Mouse (Mus musculus): ENCODE results near the gene Uhrf1. TPM values are rescaled to one million over a fixed set of nuclear protein-coding genes. Genes with fewer than 3 reads are reported as not detected.

The Uhrf1 gene
- total and polyA plus RNA-seq, 3 experiments = 115 to 201 (median 133) TPM

DNA sequence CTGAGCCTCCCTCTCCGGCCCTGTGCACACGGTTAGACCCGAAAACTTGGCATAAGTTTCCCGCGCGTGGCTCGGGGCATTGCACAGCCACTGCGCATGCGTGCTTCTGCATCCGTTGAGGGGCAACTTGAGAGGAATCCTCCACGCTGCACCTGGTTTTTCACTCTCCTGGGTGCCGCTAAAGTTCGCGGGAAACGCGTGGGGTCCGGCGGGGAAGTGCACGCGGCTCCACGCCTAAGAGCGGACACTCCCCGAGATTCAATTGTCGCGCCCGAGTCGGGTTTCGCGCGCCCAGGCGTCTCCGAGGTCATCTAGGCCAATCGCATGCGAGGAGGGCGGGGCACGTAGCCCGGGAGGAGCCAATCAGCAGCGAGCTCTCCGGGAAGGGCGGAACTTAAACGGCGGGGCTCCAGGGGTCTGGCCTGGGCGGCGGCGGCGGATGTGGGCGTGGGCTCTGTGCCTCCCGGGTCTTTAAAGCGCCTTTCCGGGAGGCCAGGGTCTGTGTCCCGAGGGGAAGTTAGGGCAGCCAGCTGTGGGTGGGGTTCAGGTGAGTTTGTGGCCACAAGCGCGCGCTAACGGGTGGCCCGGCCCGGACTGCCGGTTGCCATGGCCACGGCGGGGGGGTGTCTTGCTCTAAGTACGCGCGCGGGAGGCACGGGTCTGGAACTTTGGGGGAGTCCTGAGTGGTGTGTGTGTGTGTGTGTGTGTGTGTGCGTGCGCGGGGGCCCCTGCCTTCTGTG lies 896 bp downstream of the Uhrf1 start (continued):
- no peak for TF ChIP-seq MAFK (IDR thresholded peaks at IDR 0.05; ENCODE audit: borderline replicate concordance, low read depth, low read length)
- TF ChIP-seq SMC3 (IDR thresholded peaks at IDR 0.05; ENCODE audit: low read depth, low read length) = no peak
- no peak for TF ChIP-seq MEF2A (IDR thresholded peaks at IDR 0.05; ENCODE audit: extremely low read depth, insufficient replicate concordance, low read depth, low read length, poor library complexity, severe bottlenecking)

DNA sequence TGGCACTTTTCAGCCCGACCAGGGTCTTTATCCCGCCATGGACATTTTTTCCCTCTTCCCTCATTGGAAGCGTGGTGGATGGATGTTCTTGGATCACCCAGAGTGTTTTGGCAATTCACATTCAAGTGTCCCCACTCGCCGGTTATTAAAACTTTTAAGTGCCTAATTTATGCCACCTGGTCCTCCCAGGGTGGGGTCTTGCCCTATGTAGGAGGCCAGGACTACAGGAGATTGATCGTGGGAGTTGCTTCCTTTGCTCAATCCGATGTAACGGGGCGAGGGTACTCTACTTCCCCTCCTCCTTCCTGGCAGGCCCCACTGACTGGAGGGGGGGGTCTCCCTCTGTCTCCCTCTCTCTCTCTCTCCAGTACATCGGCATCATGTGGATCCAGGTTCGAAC lies 1.6 kb downstream of the Uhrf1 start:
- Histone ChIP-seq H3K36me3 (ENCODE audit: control insufficient read depth in 1 of 2, insufficient read depth in 2 of 2, low read length in 2 of 2) (peaks cover 2 to 9% of the 10 kb centered on the region in 2 experiments), H3K9ac (ENCODE audit: control insufficient read depth, low read depth, low read length, poor library complexity, severe bottlenecking) (peak overlapping the region; percentile 85), H3K9me3 (replicated peaks; ENCODE audit: insufficient read depth, low read length) (no peaks in the 10 kb centered on the region), H3K27ac (ENCODE audit: control insufficient read depth, low read depth, low read length) (peak overlapping the region; percentile 44), H3K79me2 (ENCODE audit: control insufficient read depth, insufficient read depth, low read length, poor library complexity) (peaks cover 39% of the 10 kb centered on the region), H3K27me3 (ENCODE audit: control insufficient read depth in 1 of 2, insufficient read depth in 2 of 2, low read length in 2 of 2) (no peaks in the 10 kb centered on the region), H3K4me3 (ENCODE audit: control insufficient read depth in 1 of 2, insufficient read depth in 1 of 2, low read depth in 2 of 2, low read length in 2 of 2) (peak overlapping the region; percentile 46 to 83), H3K4me1 (ENCODE audit: control insufficient read depth in 1 of 2, insufficient read depth in 2 of 2, low read length in 2 of 2) (peaks cover 0 to 15% of the 10 kb centered on the region in 2 experiments; a peak in 2 of 4 replicates)
- DNase-seq (ENCODE audit: low read depth, low spot score) = peak; percentile 23
- no peak for TF ChIP-seq SMC3 (IDR thresholded peaks at IDR 0.05; ENCODE audit: low read depth, low read length)
- TF ChIP-seq E2F4 (IDR thresholded peaks at IDR 0.05; ENCODE audit: borderline replicate concordance, low read depth, low read length) = no peak
- TF ChIP-seq CHD1 (IDR thresholded peaks at IDR 0.05; ENCODE audit: low read depth, low read length) = no peak
- TF ChIP-seq ETS1 (IDR thresholded peaks at IDR 0.05; ENCODE audit: low read depth, low read length) = no peak
- no peak for TF ChIP-seq MYB (IDR thresholded peaks at IDR 0.05; ENCODE audit: low read depth, low read length)
- no peak for TF ChIP-seq POLR2AphosphoS5 (IDR thresholded peaks at IDR 0.05; ENCODE audit: borderline replicate concordance, low read depth, low read length)
- TF ChIP-seq TCF12 (IDR thresholded peaks at IDR 0.05; ENCODE audit: low read depth, low read length) = no peak
- no peak for TF ChIP-seq USF2 (IDR thresholded peaks at IDR 0.05; ENCODE audit: borderline replicate concordance in 1 of 2, insufficient read depth in 1 of 2, low read depth in 1 of 2, low read length in 2 of 2)
- no peak for TF ChIP-seq TAL1 (IDR thresholded peaks at IDR 0.05; ENCODE audit: low read length)
- TF ChIP-seq POLR2A (IDR thresholded peaks at IDR 0.05; ENCODE audit: control insufficient read depth in 1 of 2, insufficient read depth in 1 of 2, low read depth in 1 of 2, low read length in 2 of 2, poor library complexity in 1 of 2) = no peak

DNA sequence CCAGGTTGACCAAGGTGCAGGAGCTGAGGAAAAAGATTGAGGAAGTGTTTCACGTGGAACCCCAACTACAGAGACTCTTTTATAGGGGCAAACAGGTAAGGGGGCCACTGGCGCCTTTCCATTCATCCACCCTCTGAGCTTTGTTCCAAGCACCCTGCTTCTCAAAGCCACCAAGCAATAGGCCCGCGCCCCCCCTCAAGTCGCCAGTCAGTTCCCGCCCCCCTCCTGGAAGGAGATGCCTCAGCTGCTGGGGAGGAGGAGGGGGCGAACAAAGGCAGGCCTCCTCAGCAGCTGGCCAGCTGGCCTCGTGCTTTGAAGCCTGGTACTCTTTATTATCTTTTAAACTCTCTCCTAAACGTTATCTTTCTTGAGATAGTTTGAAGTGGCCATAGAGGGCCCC lies 2.0 kb downstream of the Uhrf1 start:
- H3K9ac ChIP-seq (ENCODE audit: control insufficient read depth, low read depth, low read length, poor library complexity, severe bottlenecking) = peak overlapping the region; percentile 85
- no peaks in the 10 kb centered on the region for H3K9me3 ChIP-seq (replicated peaks; ENCODE audit: insufficient read depth, low read length)
- DNase-seq (ENCODE audit: low read depth, low spot score) = no peak
- peaks cover 2 to 9% of the 10 kb centered on the region in 2 experiments for H3K36me3 ChIP-seq (ENCODE audit: control insufficient read depth in 1 of 2, insufficient read depth in 2 of 2, low read length in 2 of 2)
- H3K4me1 ChIP-seq (ENCODE audit: control insufficient read depth in 1 of 2, insufficient read depth in 2 of 2, low read length in 2 of 2) = peaks cover 0 to 15% of the 10 kb centered on the region in 2 experiments; a peak in 2 of 4 replicates
- H3K27ac ChIP-seq (ENCODE audit: control insufficient read depth, low read depth, low read length) = no peak overlapping the region
- no peaks in the 10 kb centered on the region for H3K27me3 ChIP-seq (ENCODE audit: control insufficient read depth in 1 of 2, insufficient read depth in 2 of 2, low read length in 2 of 2)
- H3K79me2 ChIP-seq (ENCODE audit: control insufficient read depth, insufficient read depth, low read length, poor library complexity) = peaks cover 39% of the 10 kb centered on the region
- TF ChIP-seq TBP (IDR thresholded peaks at IDR 0.05; ENCODE audit: low read depth, low read length) = no peak
- TF ChIP-seq SMC3 (IDR thresholded peaks at IDR 0.05; ENCODE audit: low read depth, low read length) = no peak
- no peak for TF ChIP-seq CHD1 (IDR thresholded peaks at IDR 0.05; ENCODE audit: low read depth, low read length)
- TF ChIP-seq SIN3A (IDR thresholded peaks at IDR 0.05; ENCODE audit: low read length) = 0 out of 2 replicates have a peak, but pooled peaks have one; percentile 23
- no peak for TF ChIP-seq USF1 (IDR thresholded peaks at IDR 0.05; ENCODE audit: low read depth, low read length)
- no peak for TF ChIP-seq MEF2A (IDR thresholded peaks at IDR 0.05; ENCODE audit: extremely low read depth, insufficient replicate concordance, low read depth, low read length, poor library complexity, severe bottlenecking)
- no peak for TF ChIP-seq ZMIZ1 (IDR thresholded peaks at IDR 0.05; ENCODE audit: low read depth, low read length)
- 0 out of 2 replicates have a peak, but pooled peaks have one; percentile 27 for TF ChIP-seq MXI1 (IDR thresholded peaks at IDR 0.05; ENCODE audit: low read depth, low read length)
- no peak for TF ChIP-seq E2F4 (IDR thresholded peaks at IDR 0.05; ENCODE audit: borderline replicate concordance, low read depth, low read length)
- no peak for TF ChIP-seq CHD2 (IDR thresholded peaks at IDR 0.05; ENCODE audit: low read length)
- no peak for TF ChIP-seq ZC3H11A (IDR thresholded peaks at IDR 0.05; ENCODE audit: low read depth, low read length)
- no peak for TF ChIP-seq ZNF384 (IDR thresholded peaks at IDR 0.05; ENCODE audit: low read depth, low read length)
- TF ChIP-seq MYC (IDR thresholded peaks at IDR 0.05; ENCODE audit: low read depth, low read length) = no peak
- no peak for TF ChIP-seq TAL1 (IDR thresholded peaks at IDR 0.05; ENCODE audit: low read length)
- TF ChIP-seq MAZ (IDR thresholded peaks at IDR 0.05; ENCODE audit: low read depth, low read length) = no peak
- no peak for TF ChIP-seq POLR2AphosphoS2 (IDR thresholded peaks at IDR 0.05; ENCODE audit: low read length)
- no peak for TF ChIP-seq MAX (IDR thresholded peaks at IDR 0.05; ENCODE audit: low read length)
- peak overlapping the region in 1 of 2 experiments; percentile 83; a peak in 1 of 4 replicates for H3K4me3 ChIP-seq (ENCODE audit: control insufficient read depth in 1 of 2, insufficient read depth in 1 of 2, low read depth in 2 of 2, low read length in 2 of 2)
